Mouse (Mus musculus) ES-E14 (cell line): ENCODE measurements around the gene Pnpla2. TPM values are rescaled to one million over a fixed set of nuclear protein-coding genes. Genes with fewer than 3 reads are reported as not detected.

Experiments
- DNase-seq: peaks from one replicate; pipeline ENCODE4 v3.0.0-alpha.2; 2013; ENCODE audit warnings: low read depth, low spot score
- H3K27ac ChIP-seq: 2 replicates; pipeline ENCODE4 v1.5.1; 2012; ENCODE audit warnings: low read depth, mild to moderate bottlenecking, low read length, moderate library complexity, mixed read lengths; ENCODE audit not compliant: poor library complexity, insufficient read depth, severe bottlenecking
- H3K36me3 ChIP-seq: 2 replicates; pipeline ENCODE4 v1.6.1; 2012; ENCODE audit warnings: mild to moderate bottlenecking, low read length, moderate library complexity, mixed read lengths; ENCODE audit not compliant: control insufficient read depth, poor library complexity, insufficient read depth, severe bottlenecking
- H3K4me1 ChIP-seq, 2 experiments: fragments of 150-350 bp in 1 of 2; sonication (generic) in 1 of 2; 2 replicates each; pipeline ENCODE4 v1.6.1; 2012; ENCODE audit warnings: low read length in 2 of 2, mild to moderate bottlenecking in 1 of 2, mixed read lengths in 1 of 2; ENCODE audit not compliant: control insufficient read depth in 2 of 2, insufficient read depth in 2 of 2, poor library complexity in 1 of 2
- H3K4me3 ChIP-seq, 2 experiments: fragments of 150-350 bp in 1 of 2; sonication (generic) in 1 of 2; 2 replicates each; pipeline ENCODE4 v1.5.1; 2012; ENCODE audit warnings: low read length in 2 of 2, low read depth in 1 of 2, mild to moderate bottlenecking in 1 of 2, mixed read lengths in 1 of 2; ENCODE audit not compliant: insufficient read depth in 1 of 2, poor library complexity in 1 of 2, severe bottlenecking in 1 of 2
- H3K9ac ChIP-seq: 2 replicates; pipeline ENCODE4 v1.6.1; 2012; ENCODE audit warnings: low read depth, mild to moderate bottlenecking, low read length, mixed read lengths; ENCODE audit not compliant: poor library complexity, insufficient read depth, severe bottlenecking
- H3K9me3 ChIP-seq: fragments of 150-350 bp; sonication (generic); 2 replicates; pipeline ENCODE4 v1.6.1; 2012; ENCODE audit warnings: low read depth, mild to moderate bottlenecking, low read length; ENCODE audit not compliant: control insufficient read depth, insufficient read depth
- CHD2 ChIP-seq: IDR thresholded peaks from 2 replicates; pipeline ENCODE4 v1.6.1; 2014; ENCODE audit warnings: mild to moderate bottlenecking, low read depth, low read length, inconsistent platforms
- HCFC1 ChIP-seq: IDR thresholded peaks from 2 replicates; pipeline ENCODE4 v1.6.1; 2012; ENCODE audit warnings: low read length, inconsistent platforms, borderline replicate concordance; ENCODE audit not compliant: insufficient read depth
- MAFK ChIP-seq: IDR thresholded peaks from 2 replicates; pipeline ENCODE4 v1.6.1; 2014; ENCODE audit warnings: mild to moderate bottlenecking, low read depth, low read length, inconsistent platforms; ENCODE audit not compliant: insufficient read depth
- ZC3H11A ChIP-seq: IDR thresholded peaks from 2 replicates; pipeline ENCODE4 v1.6.1; 2012; ENCODE audit warnings: low read depth, mild to moderate bottlenecking, inconsistent platforms, low read length, borderline replicate concordance
- ZNF384 ChIP-seq: IDR thresholded peaks from 2 replicates; pipeline ENCODE4 v1.6.1; 2012; ENCODE audit warnings: low read depth, low read length, inconsistent platforms
- in situ Hi-C, 2 experiments: fragments of 600-800 bp; cut with MboI; formaldehyde crosslinking; loops; one replicate each; pipeline ENCODE4 v1.15.1; 2025; ENCODE audit warnings: low sequenced_read_pairs in 2 of 2, inconsistent platforms in 1 of 2; ENCODE audit not compliant: unreplicated experiment in 2 of 2
- total RNA-seq: library from RNA; depleted of rRNA; stranded (reverse); fragments of 300-350 nt; gene quantifications from 2 replicates; pipeline ENCODE4 v1.2.3, GENCODE M21; 2012

Gene Pnpla2
- total RNA-seq, 1 experiment = 12.7 TPM

DNA sequence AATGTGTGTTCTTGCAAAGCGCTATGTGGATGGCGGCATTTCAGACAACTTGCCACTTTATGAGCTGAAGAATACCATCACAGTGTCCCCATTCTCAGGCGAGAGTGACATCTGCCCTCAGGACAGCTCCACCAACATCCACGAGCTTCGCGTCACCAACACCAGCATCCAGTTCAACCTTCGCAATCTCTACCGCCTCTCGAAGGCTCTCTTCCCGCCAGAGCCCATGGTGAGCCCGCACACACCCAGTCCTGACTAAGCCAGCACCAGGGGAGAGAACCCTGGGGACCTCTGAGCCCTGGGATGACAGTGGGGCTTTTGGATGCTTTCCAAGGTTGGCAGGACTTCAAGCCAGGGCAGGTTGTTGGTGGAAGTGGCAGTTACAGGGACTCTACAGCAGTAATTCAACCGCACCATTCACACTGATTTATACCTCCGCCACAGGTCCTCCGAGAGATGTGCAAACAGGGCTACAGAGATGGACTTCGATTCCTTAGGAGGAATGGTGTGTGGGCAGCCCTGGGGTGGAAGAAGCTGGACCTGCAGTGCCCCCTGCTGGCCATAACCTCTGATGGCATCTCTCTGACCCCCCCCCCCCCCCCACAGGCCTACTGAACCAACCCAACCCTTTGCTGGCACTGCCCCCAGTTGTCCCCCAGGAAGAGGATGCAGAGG lies 3.1 kb downstream of the Pnpla2 start:
- Histone ChIP-seq H3K27ac (no peak overlapping the region), H3K4me3 (no peak overlapping the region), H3K36me3 (no peaks in the 10 kb centered on the region), H3K4me1 (peaks cover 2 to 31% of the 10 kb centered on the region in 2 experiments; a peak in 3 of 4 replicates), H3K9ac (no peak overlapping the region), H3K9me3 (no peaks in the 10 kb centered on the region)
- TF ChIP-seq MAFK (no peak), ZNF384 (no peak), HCFC1 (no peak), ZC3H11A (no peak), CHD2 (no peak)
- no peak for DNase-seq
- in situ Hi-C loops = no loop called here

DNA sequence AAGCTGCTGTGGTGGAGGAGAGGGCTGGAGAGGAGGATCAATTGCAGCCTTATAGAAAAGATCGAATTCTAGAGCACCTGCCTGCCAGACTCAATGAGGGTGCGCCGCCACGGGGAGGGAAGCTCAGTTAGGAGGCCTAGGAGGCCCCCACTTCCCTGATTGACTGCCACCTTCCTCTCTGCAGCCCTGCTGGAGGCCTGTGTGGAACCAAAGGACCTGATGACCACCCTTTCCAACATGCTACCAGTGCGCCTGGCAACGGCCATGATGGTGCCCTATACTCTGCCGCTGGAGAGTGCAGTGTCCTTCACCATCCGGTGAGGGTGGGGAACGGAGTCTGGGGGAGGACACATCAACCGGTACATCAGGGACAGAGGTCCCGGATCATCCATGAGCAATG lies 3.7 kb downstream of the Pnpla2 start:
- peaks cover 2 to 31% of the 10 kb centered on the region in 2 experiments; a peak in 3 of 4 replicates for H3K4me1 ChIP-seq

DNA sequence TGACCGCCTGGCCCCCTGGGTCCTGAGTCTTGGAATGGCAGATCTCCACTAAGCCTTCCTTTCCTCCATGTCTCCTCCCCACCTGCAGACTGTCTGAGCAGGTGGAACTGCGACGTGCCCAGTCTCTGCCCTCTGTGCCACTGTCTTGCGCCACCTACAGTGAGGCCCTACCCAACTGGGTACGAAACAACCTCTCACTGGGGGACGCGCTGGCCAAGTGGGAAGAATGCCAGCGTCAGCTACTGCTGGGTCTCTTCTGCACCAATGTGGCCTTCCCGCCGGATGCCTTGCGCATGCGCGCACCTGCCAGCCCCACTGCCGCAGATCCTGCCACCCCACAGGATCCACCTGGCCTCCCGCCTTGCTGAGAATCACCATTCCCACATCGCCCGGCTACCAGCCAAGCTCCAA lies 4.3 kb downstream of the Pnpla2 start:
- no peak overlapping the region for H3K27ac ChIP-seq
- H3K36me3 ChIP-seq = no peaks in the 10 kb centered on the region
- peaks cover 2 to 34% of the 10 kb centered on the region in 2 experiments; a peak in 3 of 4 replicates for H3K4me1 ChIP-seq
- in situ Hi-C loops = no loop called here
- peak overlapping the region; percentile 56; the same call in 1 of the 2 replicates for H3K9ac ChIP-seq
- no peak for DNase-seq
- TF ChIP-seq ZNF384 = no peak
- TF ChIP-seq CHD2 = no peak
- TF ChIP-seq MAFK = no peak
- no peak for TF ChIP-seq HCFC1
- no peak for TF ChIP-seq ZC3H11A
- peak overlapping the region; percentile 47 to 66 for H3K4me3 ChIP-seq
- H3K9me3 ChIP-seq = no peaks in the 10 kb centered on the region

More for the DNA sequence above, 3.7 kb downstream of the Pnpla2 start:
- no peak overlapping the region for H3K9ac ChIP-seq
- no peak overlapping the region for H3K4me3 ChIP-seq
- TF ChIP-seq MAFK (no peak), ZC3H11A (no peak), CHD2 (no peak), ZNF384 (no peak), HCFC1 (no peak)
- H3K27ac ChIP-seq = no peak overlapping the region
- H3K9me3 ChIP-seq = no peaks in the 10 kb centered on the region
- no peak for DNase-seq
- in situ Hi-C loops = no loop called here
- H3K36me3 ChIP-seq = no peaks in the 10 kb centered on the region

DNA sequence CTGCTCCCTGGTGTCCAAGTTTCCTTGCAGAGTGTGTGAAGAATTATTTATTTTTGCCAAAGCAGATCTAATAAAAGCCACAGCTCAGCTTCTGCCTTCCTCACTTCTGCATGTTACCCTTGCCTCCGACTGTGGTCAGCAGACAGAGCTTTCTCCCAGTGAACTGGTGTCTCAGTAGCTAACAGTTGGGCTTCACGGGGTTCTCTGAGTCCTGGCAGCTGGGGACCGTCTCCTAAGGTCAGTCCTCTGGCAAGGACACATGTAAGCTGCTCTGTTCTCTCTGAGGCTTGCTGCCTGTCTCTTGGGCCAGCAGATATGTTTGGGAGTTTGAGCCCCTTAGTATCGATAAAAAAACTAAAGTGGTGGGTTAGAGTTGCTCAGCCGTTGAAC lies 5.0 kb downstream of the Pnpla2 start:
- no peak overlapping the region; a peak in 1 of 4 replicates for H3K4me3 ChIP-seq
- in situ Hi-C loops = no loop called here
- no peaks in the 10 kb centered on the region for H3K36me3 ChIP-seq
- peaks cover 2 to 36% of the 10 kb centered on the region in 2 experiments; a peak in 3 of 4 replicates for H3K4me1 ChIP-seq
- no peaks in the 10 kb centered on the region for H3K9me3 ChIP-seq
- DNase-seq = no peak
- no peak overlapping the region for H3K27ac ChIP-seq
- TF ChIP-seq ZC3H11A (no peak), CHD2 (no peak), ZNF384 (no peak), HCFC1 (no peak), MAFK (no peak)
- no peak overlapping the region for H3K9ac ChIP-seq
